Mouse (Mus musculus): ENCODE data around the gene Fxyd6.

DNA sequence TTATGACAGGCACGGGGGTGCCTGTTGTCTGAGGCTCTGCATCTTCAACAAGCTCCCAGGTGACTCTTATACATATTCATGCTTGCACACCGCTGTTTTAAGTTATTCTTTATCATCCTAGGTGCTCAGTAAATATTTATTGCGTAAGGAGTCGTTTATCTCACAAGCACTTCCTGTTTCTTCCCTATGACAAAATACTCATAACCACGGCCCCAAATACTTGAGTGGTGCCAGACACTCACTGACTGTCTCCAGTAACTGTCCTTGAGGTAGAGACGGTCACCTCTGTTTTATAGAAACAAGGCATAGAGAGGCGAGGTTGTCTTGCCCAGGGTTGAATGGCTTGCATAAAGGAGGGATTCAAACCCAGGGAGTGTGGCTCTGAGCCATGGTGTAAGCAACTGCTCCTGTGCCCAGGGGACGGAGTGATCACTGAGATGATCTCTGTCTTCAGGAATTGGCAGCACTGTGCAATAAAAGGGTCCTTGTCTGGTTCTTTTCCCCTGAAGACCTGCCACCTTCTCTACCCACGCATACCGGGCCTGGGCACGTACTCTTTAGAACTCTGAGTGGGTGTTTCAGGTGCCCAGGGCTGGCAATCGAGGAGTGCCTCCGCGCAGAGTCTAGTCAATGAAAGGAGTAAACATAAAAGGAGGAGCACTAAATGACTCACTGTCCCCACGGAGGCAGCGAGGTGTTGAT is 70.2 kb downstream of the Fxyd6 start:
- TF ChIP-seq CHD2 (IDR thresholded peaks at IDR 0.05; ENCODE audit: low read length), result no peak
- no peak for TF ChIP-seq CTCF (IDR thresholded peaks at IDR 0.05 in 2 of 3, conservative IDR thresholded peaks at IDR 0.05 in 1 of 3; ENCODE audit: control insufficient read depth in 1 of 3, insufficient read depth in 1 of 3, low read depth in 2 of 3, low read length in 3 of 3, poor library complexity in 1 of 3, severe bottlenecking in 1 of 3)
- no peak for TF ChIP-seq GABPA (IDR thresholded peaks at IDR 0.05; ENCODE audit: low read depth, low read length)
- no peak for TF ChIP-seq GATA1 (IDR thresholded peaks at IDR 0.05; ENCODE audit: low read depth, low read length)
- no peak for TF ChIP-seq TBP (IDR thresholded peaks at IDR 0.05; ENCODE audit: low read depth, low read length)
- TF ChIP-seq POLR2A (IDR thresholded peaks at IDR 0.05; ENCODE audit: control insufficient read depth in 1 of 2, insufficient read depth in 1 of 2, low read depth in 1 of 2, low read length in 2 of 2, poor library complexity in 1 of 2), result no peak
- TF ChIP-seq ELF1 (IDR thresholded peaks at IDR 0.05; ENCODE audit: low read depth, low read length), result no peak
